Mouse (Mus musculus): ENCODE measurements around the gene Prf1. TPM values are rescaled to one million over a fixed set of nuclear protein-coding genes. Genes with fewer than 3 reads are reported as not detected.

The Prf1 gene
- not detected in 2 replicates for total RNA-seq (2023)

GRCm38 (mm10) chr10:61297477-61297876, at the start of gene Prf1:
Prf1 (plus strand) TSS chr10:61297833.

DNA sequence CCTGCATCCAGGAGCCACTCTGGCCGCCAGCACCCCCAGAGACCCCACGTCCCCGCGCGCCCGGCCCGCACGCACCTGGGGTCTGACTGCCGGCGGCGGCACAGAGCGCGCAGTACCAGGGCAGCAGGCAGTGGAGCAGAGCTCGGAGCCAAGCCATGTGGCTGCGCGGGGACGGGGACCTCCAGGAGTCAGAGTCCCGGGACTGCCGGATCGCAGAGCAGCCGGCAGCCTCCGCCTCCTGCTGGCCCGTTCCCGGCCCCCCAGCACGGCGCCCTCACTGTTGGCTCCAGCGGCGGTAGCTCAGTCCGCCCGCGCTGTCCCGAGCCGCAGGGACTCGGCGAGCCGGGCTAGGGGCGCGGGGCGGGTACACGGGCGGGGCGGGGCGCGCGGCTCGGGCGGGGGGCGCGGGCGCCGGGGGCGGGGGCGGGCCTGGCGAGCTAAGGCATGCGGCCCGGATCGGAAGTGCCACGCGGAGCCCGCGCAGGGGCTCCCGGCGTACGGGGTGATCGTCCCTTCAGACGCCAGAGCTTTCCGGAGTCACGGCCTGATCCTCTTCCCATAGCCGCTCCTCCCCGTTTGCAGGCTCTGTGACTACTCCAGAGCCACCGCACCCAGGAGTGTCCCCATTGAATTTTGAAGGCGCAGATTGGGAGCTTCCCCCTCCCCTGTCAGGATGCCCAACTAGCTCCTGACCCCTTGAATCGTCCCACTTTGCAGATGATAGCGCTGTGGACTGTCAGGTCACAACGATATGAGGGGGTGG, 24.4 kb upstream of the Prf1 start, which contains the start of gene Adamts14:
Gene Adamts14, minus strand, starts transcription at position 358 of the 763 bp plus-strand sequence.

Other genes with a start within 250 kb of the Prf1 start
- gene Pcbd1, start 208.5 kb upstream of the Prf1 start, total RNA-seq (2023): not detected in 2 replicates
- 125 and 209 TPM in 2 replicates for gene Sgpl1, start 150.1 kb upstream of the Prf1 start, total RNA-seq (2023)
- not detected in 2 replicates for gene Tbata, start 125.9 kb upstream of the Prf1 start, total RNA-seq (2023)
- 0.19 TPM in 1 of 2 replicates, not detected in the other for gene Adamts14, start 24.4 kb upstream of the Prf1 start, total RNA-seq (2023)
- 0.14 TPM in 1 of 2 replicates, not detected in the other for gene Pald1, start 85.7 kb downstream of the Prf1 start, total RNA-seq (2023)
- gene Nodal, start 120.1 kb downstream of the Prf1 start, total RNA-seq (2023): not detected in 2 replicates
- 119 and 138 TPM in 2 replicates for gene Eif4ebp2, start 154.8 kb downstream of the Prf1 start, total RNA-seq (2023)
- 4.9 TPM in 2 replicates for gene Lrrc20, start 178.0 kb downstream of the Prf1 start, total RNA-seq (2023)

Measured in neutrophil, adult 65 days (primary cell).